Mouse (Mus musculus): ENCODE measurements around the gene Ttc25.
"Not testable (repeated sequence)": the region's sequence is repeated elsewhere in the genome, so short reads cannot be mapped to it uniquely, and the experiment has no call there.

The Ttc25 gene

DNA sequence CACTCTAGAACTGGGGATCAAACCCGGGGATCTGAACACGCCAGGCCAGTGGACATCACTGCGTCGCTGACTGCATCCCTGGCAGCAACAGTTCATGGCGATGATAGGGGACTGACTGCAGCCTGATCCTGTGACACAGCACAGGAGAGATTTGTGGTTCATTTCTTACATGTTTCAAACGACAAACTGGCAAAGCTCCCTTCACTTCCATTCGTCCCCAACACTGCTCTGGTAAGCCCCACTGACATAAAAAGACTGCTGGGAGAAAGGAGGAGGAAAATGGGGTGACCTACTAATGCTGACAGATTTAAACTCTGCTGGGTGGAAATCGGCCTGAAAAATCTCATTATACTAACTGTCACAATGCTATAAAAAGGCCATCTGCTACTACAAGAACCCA lies 58.4 kb downstream of the Ttc25 start:
- no peak for DNase-seq (ENCODE audit: low spot score)

DNA sequence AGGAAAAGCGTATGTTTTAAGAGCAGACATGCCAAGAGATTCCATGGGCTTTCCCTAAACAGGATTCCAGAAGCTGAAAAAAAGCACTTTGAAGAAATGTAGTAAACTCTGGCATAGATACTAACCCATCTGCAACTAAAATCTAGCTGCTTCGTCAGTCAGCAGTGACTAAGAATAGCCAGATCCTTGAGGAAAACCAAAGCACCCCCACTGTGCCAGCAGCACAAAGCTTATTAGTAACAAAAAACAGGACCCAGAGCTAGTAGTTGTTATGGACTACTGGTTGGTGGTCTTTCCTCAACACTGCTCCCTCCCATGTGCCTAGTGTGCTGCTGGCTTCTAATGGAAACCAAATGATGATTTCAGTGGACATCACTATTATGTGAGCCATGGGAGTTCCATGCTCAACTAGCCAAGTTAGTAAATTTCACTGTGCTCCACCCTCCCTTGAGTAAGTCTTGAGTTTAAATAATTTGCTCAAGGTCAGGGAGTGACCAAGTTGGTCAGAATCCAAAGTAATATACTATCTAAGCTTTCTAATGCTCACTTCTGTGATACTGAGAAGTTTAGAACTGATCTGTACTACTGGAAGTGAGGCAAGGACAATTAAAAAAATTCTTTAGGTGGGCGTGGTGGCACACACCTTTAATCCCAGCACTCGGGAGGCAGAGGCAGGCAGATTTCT lies 59.1 kb downstream of the Ttc25 start:
- DNase-seq (ENCODE audit: low spot score) = no peak

DNA sequence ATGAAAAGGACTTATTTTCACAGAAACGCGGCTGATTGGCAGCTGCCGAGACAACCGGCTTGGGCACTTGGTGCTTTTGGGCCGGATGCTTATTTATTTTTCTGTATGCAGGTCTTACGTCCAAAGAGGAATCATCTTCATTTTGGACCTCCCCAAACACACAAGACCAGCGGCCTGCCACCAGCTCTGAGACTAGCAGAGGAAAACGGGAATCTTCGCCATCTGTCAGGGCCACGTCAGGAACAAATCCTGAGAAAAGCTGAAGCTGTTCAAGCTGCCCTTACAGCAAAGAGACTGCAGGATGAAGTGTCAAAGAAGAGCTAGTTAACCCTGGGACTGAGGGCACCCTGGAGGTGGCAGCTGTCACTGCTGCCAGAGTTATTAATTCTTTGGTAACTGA lies 60.0 kb downstream of the Ttc25 start:
- no peak for DNase-seq (ENCODE audit: low spot score)

DNA sequence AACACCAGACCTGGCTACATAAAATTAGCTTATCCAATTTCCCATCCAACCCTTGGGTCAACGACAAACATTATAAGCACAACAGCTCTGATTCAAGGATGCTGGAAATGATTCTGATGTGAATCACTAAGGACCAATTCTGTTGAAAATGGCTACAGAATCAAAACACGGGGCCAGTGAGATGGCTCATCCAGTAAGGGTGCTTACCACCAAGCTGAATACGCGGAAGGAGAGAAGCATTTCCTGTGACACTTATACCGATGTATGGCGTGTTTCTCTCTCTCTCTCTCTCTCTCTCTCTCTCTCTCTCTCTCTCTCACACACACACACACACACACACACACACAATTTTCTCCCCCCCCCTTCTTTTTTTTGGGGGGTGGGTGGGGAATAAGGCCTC lies 61.7 kb downstream of the Ttc25 start:
- no peak for DNase-seq (ENCODE audit: low spot score)

DNA sequence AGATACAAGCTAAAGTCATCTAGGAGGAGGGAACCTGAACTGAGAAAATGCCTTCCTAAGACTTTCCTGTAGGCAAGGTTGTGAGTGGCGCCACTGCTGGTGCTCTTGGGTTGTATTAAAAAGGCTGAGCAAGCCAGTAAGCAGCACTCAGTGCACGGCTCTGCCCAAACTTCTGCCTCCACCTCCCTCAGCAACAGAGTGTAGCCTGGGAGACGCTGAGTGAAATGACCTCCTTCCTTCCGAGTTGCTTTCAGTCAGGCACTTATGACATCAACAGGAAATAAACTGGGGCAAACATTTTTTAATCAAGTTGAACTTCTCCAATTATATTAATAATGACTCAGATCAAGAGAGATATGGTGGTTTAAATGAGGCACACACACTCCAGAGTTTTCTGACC lies 63.4 kb downstream of the Ttc25 start:
- DNase-seq (ENCODE audit: low spot score) = no peak

DNA sequence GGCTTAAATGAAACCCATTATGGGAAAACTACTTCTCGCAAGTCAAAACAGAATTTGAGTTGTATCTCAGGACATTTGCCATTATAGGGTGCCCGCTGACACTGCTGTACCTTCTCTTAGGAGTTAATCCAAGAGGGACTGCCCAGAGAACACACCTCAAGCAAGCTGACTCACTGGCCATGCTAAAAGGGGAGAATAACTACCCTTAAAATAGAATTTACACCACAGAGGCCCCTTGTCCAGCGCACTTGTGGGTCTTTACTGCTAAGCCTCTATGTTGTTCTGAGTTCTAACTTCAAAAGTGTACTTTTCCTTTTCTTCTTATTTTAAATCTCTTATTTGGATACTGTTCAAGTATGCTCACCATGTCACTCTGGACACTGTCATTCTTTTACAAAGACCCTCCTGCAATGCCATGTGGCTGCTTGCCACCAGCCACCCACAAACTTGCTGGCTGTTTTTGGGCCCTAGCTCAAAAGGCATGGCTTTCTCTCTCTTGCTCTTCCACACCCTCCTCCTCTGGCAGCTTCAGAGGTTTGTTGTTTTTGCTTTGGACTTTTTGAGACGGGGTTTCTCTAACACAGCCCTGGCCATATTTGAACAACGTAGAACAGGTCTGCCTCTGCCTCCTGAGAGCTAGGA lies 64.1 kb downstream of the Ttc25 start:
- DNase-seq (ENCODE audit: low spot score) = no peak

DNA sequence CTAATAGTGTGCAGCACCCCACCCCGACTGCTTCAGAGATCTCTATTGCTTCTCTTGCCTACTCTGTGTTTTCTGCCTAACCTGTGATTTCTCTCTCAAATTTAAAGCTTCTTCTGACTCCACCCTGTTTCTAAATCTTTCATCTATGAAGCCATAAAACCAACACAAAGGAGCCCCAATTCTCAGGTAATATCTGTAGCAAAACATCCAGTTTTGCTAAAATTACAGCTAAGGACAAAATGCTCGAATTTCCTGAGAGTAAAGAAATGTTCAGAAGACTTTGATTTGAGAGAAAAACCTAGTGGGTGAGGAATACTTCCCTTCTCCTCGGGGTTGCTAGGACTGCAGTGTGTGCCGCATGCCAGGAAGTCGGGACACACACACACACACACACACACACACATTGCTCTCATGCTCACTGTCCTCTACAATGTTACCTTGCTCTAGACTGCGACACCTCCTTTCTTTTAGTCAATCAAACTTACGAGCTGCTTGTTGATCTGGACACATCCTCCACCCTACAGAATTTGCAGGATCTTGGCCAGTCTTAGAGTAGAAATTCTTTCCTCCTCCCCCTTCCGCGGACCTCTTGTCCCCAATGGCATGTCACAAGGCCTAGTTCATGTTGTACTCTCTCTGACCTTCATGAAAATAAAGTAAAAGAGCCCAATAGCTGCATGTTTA lies 64.7 kb downstream of the Ttc25 start:
- DNase-seq (ENCODE audit: low spot score) = no peak

DNA sequence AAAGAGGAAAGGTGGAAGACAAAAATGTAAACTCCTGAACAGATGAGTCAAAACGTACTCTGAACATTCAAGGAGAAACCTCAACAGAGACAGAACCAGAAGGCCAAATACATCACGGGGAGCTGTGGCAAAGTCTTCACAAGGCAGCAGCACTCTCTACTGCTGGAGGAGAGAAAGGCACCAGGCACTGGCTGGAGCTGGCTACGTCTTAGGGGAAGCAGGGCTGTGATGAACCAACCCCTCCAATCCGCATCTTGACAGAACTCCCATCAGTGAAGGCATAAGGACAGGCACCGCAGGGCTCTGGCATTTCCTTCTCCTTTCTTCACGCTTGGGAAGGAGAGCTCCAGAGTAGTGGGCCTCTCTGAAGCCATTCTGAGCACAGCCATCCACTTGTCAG lies 66.2 kb downstream of the Ttc25 start:
- no peak for DNase-seq (ENCODE audit: low spot score)

DNA sequence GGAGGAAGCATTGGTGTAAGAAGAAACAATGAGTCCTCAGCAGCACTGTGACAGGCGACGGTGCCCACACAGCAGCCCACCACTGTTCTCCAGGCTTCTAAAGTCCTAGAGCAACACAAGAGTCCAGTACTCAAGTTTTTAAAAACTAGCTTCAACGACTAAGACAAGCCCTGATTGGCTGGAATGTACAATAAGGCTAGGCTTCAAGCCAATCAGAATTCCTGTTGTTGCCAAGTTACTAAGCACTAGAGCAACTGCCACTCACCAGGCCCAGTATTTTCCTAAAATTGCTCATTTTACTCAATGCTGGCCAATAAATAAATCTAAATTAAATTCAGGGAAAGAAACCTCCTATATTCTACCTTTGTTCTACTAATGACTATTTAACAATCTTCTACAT lies 67.8 kb downstream of the Ttc25 start:
- no peak for DNase-seq (ENCODE audit: low spot score)

DNA sequence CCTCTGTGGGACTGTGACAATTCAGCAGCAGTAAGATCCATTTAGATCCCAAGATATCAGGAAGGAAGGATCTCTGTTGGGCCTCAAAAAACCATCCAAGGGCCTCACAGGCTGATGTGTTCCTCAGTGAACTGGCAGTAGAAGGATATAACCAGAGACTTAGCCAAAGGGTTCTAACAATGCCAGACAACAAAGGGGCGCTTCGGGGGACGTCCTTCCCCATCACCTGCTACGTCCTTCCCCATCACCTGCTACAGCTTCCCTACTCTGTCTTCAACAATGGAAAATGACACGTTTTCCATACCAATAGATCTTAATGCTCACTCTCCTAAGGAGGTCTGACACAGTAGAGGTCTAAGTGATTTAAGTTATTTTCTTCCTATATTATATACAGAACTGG lies 70.9 kb downstream of the Ttc25 start:
- no peak for DNase-seq (ENCODE audit: low spot score)

DNA sequence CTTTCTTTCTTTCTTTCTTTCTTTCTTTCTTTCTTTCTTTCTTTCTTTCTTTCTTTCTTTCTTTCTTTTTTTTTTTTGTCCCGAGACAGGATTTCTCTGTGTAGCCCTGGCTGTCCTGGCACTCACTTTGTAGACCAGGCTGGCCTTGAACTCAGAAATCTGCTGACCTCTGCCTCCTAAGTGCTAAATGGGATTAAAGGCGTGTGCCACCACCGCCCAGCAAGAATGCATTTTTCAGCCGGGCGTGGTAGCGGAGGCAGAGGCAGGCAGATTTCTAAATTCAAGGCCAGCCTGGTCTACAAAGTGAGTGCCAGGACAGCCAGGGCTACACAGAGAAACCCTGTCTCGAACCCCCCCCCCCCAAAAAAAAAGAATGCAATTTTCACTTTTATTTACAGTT lies 71.4 kb downstream of the Ttc25 start:
- not testable (repeated sequence) for DNase-seq (ENCODE audit: low spot score)

DNA sequence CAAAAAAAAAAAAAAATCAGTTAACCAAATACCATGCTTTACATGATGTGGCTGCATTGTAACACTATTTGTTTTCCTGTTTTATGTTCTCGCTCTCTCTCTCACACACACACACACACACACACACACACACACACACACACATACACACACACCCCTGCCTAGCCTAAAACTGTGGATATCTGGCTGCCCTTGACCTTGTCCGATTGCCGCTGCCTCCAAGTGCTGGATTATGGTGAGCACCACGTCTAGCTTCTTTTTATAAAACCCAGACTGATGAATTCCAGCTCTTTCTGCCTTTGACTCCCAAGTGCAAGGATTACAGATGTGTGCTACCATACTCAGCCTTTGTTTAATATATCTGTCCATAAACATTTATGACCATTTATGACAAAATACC lies 72.1 kb downstream of the Ttc25 start:
- DNase-seq (ENCODE audit: low spot score) = no peak

DNA sequence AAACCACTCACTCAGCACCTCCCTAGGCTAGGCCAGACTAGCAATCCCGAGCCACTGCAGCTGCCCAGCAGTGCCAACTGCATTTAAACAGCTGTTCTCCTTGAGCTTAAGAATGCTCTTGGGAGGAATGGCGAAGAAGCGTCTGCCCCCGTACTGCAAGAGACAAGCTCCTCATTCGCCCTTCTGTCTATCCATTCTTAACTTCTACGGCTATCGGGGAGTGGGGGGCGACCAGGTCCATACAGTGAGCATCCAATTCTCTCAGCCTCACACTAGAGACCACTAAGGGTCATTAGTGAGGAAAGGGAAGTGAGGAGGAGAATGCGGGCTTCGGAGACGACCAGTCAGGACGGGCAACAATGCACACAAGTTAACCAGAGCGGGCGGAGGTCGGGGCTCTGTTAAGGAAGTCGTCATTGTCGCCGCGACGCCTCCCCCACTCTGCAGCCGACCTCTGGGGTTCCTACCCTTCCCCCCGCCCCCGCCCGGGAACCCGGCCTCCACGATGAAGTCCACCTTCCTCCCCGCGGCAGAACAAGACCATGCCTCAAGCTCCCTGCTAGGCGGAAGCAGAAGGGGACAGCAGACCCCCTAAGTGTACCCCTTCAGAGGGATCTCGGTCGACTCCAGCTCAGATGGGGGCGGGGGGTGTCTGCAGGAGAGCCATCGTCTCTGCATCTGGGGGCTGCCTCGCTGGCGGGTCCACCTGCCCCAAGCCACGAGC lies 73.5 kb downstream of the Ttc25 start, which contains the start of gene Nkiras2:
Gene Nkiras2 (plus strand): TSS at position 484 of the 724 bp plus-strand sequence.
- peak; percentile 56 for DNase-seq (ENCODE audit: low spot score)

DNA sequence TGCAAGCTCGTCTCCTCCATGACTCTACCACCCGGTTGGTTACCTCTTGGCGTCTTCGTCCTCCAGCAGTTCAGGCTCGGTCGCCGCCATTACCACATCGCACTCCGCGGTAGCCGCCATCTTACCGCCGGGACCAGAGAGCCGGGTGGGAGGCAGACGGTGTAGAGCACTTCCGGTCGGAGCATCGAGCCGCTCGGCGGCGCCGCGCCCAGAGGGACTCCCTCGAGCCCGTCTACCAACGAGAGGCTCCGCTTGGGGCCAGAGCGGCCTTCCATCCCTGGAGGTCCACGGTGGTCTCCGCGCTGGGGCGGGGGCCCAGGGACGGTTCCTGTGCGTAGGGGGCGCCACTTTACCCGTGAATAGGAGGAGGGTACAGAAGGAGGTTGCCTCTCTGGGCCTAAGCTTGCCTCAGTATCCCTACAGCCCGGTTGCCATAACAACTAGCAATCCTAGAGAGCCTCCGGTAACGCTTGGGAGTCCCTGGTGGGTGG lies 74.1 kb downstream of the Ttc25 start:
- peak; percentile 87 for DNase-seq (ENCODE audit: low spot score)

DNA sequence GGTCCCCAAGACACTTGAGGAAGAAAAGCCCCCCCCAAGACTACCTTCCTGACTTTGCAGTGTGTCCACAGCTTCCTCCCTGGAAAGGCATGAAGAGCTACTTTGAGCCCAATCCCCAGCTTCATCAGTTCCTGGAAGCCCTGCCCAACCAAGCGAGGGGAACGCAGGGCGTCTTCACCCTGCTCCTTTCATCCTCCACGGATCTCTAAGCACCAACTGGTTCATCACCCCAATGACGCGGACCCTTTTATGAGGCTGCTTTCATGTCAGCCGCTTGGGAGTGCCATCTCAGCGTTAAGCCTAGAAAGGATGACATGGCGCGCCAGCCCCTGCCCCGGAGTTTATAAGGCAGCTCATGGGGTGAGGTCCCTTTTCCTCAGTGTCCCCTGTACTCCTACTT lies 74.6 kb downstream of the Ttc25 start, which contains the start of gene Dnajc7:
Gene Dnajc7 (minus strand): TSS at position 187 of the 400 bp plus-strand sequence.
- DNase-seq (ENCODE audit: low spot score) = no peak

Data from c-Kit-positive CD71-positive TER-119-positive erythroid progenitor cells, embryonic 14.5 days (primary cell).